Mouse (Mus musculus) cortical plate, adult 2 months (tissue): Measurements from ENCODE around the gene Trpv4.

ENCODE experiments used
- CTCF ChIP-seq: fragments of 200-500 bp; IDR thresholded peaks from 2 replicates; pipeline ENCODE4 v1.5.1; 2011; ENCODE audit warnings: mild to moderate bottlenecking, control low read depth, low read length; ENCODE audit not compliant: insufficient read depth; ENCODE audit errors: extremely low read depth
- POLR2A ChIP-seq: fragments of 200-500 bp; IDR thresholded peaks from 2 replicates; pipeline ENCODE4 v1.6.1; 2011; ENCODE audit warnings: mild to moderate bottlenecking, low read length, control low read depth; ENCODE audit not compliant: insufficient read depth; ENCODE audit errors: extremely low read depth

DNA sequence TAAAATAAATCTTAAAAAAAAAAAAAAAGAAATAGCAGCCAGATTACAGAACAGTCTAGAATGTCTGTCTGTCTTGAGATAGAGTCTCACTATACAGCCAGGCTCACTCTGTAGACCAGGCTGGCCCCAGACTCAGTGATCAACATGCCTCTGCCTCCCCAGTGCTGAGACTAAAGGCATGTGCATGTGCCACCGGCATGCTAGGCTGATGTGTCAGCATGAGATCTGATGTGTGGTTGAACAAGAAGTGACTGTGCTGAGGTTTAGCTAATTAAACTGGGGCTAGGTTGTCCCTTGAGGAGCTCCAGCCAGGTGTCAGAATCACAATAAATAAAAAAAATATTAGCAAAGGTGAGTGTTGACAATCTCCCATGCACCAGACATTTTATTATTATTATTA is 8.4 kb upstream of the Trpv4 start:
- TF ChIP-seq CTCF: no peak
- TF ChIP-seq POLR2A: no peak
